Mouse (Mus musculus) embryonic fibroblast, embryonic 13.5 days (primary cell): ENCODE measurements around the gene Ambra1.

Experiments
- CTCF ChIP-seq: IDR thresholded peaks from 2 replicates; pipeline ENCODE4 v1.5.1; 2011; ENCODE audit warnings: mild to moderate bottlenecking, control low read depth, low read length, moderate library complexity, borderline replicate concordance; ENCODE audit not compliant: insufficient read depth
- POLR2A ChIP-seq: IDR thresholded peaks from 2 replicates; pipeline ENCODE4 v1.6.1; 2011; ENCODE audit warnings: low read depth, mild to moderate bottlenecking, control low read depth, low read length, moderate library complexity

GRCm38 (mm10) chr2:91946836-91947235 is 216.9 kb downstream of the Ambra1 start:
- TF ChIP-seq CTCF (no peak), POLR2A (no peak)
